Mouse (Mus musculus) forebrain, embryonic 10.5 days (tissue): ENCODE measurements around the gene Synm. TPM values are rescaled to one million over a fixed set of nuclear protein-coding genes. Genes with fewer than 3 reads are reported as not detected.
A peak's percentile ranks its signal among the peaks of the same experiment; 100 is the strongest.

Experiments used
- DNase-seq: peaks from one replicate; pipeline ENCODE4 v3.0.0-alpha.2; 2017; ENCODE audit warnings: low spot score; ENCODE audit errors: extremely low spot score
- H3K27ac ChIP-seq: fragments of 300-500 bp; sonication (generic); 2 replicates; pipeline ENCODE4 v1.5.1; 2016; ENCODE audit warnings: mild to moderate bottlenecking
- H3K27me3 ChIP-seq: fragments of 300-500 bp; sonication (generic); 2 replicates; pipeline ENCODE4 v1.6.1; 2016; ENCODE audit warnings: mild to moderate bottlenecking; ENCODE audit not compliant: poor library complexity, severe bottlenecking
- H3K36me3 ChIP-seq: fragments of 300-500 bp; sonication (generic); replicated peaks from 2 replicates; pipeline ENCODE4 v1.6.1; 2016; ENCODE audit warnings: mild to moderate bottlenecking, moderate library complexity
- H3K4me1 ChIP-seq: fragments of 300-500 bp; sonication (generic); 2 replicates; pipeline ENCODE4 v1.6.1; 2016
- H3K4me3 ChIP-seq: fragments of 300-500 bp; sonication (generic); 2 replicates; pipeline ENCODE4 v1.5.1; 2016; ENCODE audit warnings: mild to moderate bottlenecking, moderate library complexity
- H3K9me3 ChIP-seq: fragments of 300-500 bp; sonication (generic); 2 replicates; pipeline ENCODE4 v1.6.1; 2016; ENCODE audit warnings: mild to moderate bottlenecking, moderate library complexity
- WGBS: fragments of 180-500 bp; shearing (Covaris S2); methylation state at CpG from one replicate; pipeline ENCODE4 v1.1.7; 2016; 5-methylcytosine and 5-hydroxymethylcytosine counted together
- polyA plus RNA-seq: library from polyadenylated mRNA; unstranded; fragments of >200 nt; fragmentation: Nextera tagmentation; extraction: Ambion mirVana; gene quantifications from 2 replicates; pipeline ENCODE4 v1.2.1, GENCODE M21; 2016

Gene Synm
- polyA plus RNA-seq, 1 experiment from 2014 or later = 0.78 TPM

GRCm38 (mm10) chr7:67713820-67714510 lies 45.6 kb downstream of the Synm start:
- peaks cover 10% of the 10 kb centered on the region for H3K4me1 ChIP-seq
- peak overlapping the region; percentile 76 for H3K27ac ChIP-seq
- no peaks in the 10 kb centered on the region for H3K9me3 ChIP-seq
- H3K27me3 ChIP-seq = no peaks in the 10 kb centered on the region
- no peak for DNase-seq
- 66% methylated on average over 19 of the region's 19 CpGs for WGBS
- H3K36me3 ChIP-seq = peaks cover 87% of the 10 kb centered on the region
- no peak overlapping the region for H3K4me3 ChIP-seq

DNA sequence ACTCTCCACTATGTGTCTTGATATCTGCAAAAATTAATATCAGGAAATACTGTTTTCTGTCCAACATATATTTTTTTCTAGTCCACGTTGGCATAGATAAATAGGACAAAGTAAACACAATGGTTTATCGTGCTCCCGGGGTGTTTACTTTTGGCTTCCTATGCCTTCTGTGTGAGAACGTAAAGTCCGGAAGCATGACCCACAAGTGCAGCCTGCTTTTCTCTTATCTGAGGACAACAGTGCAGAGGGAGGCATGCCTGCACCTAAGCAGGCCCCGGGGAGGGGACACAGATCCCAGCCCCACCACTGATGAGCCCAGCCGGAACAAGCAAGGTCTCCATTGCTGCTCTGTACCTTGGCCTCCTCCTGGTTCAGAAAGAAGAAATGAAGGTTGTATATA lies 49.3 kb downstream of the Synm start:
- H3K27ac ChIP-seq = no peak overlapping the region
- DNase-seq = no peak
- H3K9me3 ChIP-seq = no peaks in the 10 kb centered on the region
- H3K4me3 ChIP-seq = no peak overlapping the region
- no peaks in the 10 kb centered on the region for H3K27me3 ChIP-seq
- WGBS = 89% methylated on average over 7 of the region's 7 CpGs
- peaks cover 14% of the 10 kb centered on the region for H3K4me1 ChIP-seq
- peaks cover 69% of the 10 kb centered on the region for H3K36me3 ChIP-seq

- no peak overlapping the region for H3K4me3 ChIP-seq
- DNase-seq = no peak
- H3K27me3 ChIP-seq = no peaks in the 10 kb centered on the region
- H3K9me3 ChIP-seq = no peaks in the 10 kb centered on the region
- H3K36me3 ChIP-seq = peaks cover 72% of the 10 kb centered on the region
- WGBS = 85% methylated on average over 6 of the region's 6 CpGs
- no peak overlapping the region for H3K27ac ChIP-seq
- H3K4me1 ChIP-seq = peaks cover 4% of the 10 kb centered on the region; the same call in 1 of the 2 replicates
These were observed 51.4 kb downstream of the Synm start for GRCm38 (mm10) chr7:67708160-67708559.

GRCm38 (mm10) chr7:67701252-67701914 lies 58.2 kb downstream of the Synm start:
- peaks cover 78% of the 10 kb centered on the region for H3K36me3 ChIP-seq
- 79% methylated on average over 17 of the region's 17 CpGs for WGBS
- no peak overlapping the region for H3K27ac ChIP-seq
- peaks cover 7% of the 10 kb centered on the region; the same call in 1 of the 2 replicates for H3K4me1 ChIP-seq
- H3K27me3 ChIP-seq = no peaks in the 10 kb centered on the region
- DNase-seq = no peak
- H3K9me3 ChIP-seq = no peaks in the 10 kb centered on the region
- no peak overlapping the region for H3K4me3 ChIP-seq

DNA sequence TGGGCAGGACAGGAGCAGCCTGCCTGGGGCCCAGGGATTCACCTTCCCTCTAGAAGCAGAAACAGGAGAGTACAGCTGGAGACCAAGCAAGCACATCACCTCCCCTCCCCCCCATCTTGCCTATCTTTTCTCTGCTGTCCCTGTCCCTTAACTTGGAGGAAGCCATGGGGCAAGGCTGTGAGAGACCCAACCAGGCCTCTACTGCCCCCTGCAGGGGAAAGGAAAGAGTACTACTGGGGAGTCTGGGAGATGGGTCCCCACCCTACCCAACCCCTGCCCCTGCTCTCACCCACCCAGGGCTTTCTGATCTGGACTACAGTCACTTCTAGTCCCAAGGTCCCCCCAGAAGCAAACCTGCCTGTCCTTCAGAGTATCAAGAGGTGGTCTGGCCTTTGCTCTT lies 58.7 kb downstream of the Synm start:
- DNase-seq = no peak
- Histone ChIP-seq H3K9me3 (no peaks in the 10 kb centered on the region), H3K4me1 (peaks cover 7% of the 10 kb centered on the region; the same call in 1 of the 2 replicates), H3K36me3 (peaks cover 83% of the 10 kb centered on the region), H3K27me3 (no peaks in the 10 kb centered on the region), H3K27ac (no peak overlapping the region), H3K4me3 (no peak overlapping the region)

DNA sequence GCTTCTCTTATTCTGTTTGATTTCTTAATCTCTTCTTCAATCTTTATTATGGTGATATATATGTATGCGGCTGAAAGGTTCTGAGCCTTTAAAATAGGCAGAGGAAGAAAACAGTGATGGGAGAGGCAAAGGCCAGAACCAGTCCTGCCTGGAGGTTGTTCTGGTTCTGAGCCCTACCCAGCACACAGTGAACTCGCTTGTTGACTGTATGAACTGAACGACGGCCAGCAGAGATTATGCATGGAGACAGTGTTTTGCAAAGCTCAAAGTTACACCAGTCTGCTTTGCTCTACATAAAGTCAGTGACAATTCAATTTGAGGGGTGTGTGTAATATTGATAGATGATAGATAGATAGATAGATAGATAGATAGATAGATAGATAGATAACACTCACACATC lies 60.2 kb downstream of the Synm start:
- Histone ChIP-seq H3K27me3 (no peaks in the 10 kb centered on the region), H3K4me1 (0 out of 2 replicates have a peak, but pooled peaks cover 3% of the 10 kb centered on the region), H3K27ac (no peak overlapping the region), H3K36me3 (peaks cover 78% of the 10 kb centered on the region), H3K4me3 (no peak overlapping the region), H3K9me3 (no peaks in the 10 kb centered on the region)
- 94% methylated on average over 4 of the region's 4 CpGs for WGBS
- DNase-seq = no peak

DNA sequence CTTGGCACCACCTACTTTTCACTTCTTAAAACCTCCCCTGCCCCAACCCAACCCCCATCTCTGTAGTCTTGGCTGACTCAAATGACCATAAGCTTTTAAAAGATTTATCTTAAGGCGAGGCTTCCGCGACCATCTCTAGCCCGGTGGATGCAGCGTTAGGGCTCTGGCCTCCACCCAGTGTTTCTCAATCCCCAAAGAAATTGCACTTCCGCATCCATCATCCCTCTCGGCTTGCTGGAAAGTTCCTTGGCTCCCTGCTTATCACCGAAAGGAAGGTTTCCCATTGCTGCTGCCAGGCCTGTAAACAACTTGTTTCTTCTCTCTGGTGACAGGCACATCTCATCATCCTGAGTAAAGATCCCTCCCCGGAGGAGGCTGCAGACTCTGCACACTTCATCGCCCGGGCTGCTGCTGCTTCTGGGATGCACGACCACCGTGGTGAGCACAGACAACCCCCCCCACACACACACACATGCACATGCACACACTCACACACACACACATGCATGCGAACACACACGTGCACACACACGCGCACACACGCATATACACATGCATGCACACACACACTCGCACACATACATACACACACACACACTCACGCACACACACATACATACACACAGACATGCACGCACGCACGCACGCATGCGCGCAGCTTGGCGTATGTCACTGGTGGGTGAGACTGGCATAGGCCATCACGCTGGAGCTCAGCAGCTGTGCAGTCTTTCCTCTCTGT lies 61.5 kb downstream of the Synm start:
- WGBS = 96% methylated on average over 28 of the region's 28 CpGs
- Histone ChIP-seq H3K9me3 (no peaks in the 10 kb centered on the region), H3K27me3 (no peaks in the 10 kb centered on the region), H3K4me3 (no peak overlapping the region), H3K4me1 (0 out of 2 replicates have a peak, but pooled peaks cover 3% of the 10 kb centered on the region), H3K36me3 (peaks cover 76% of the 10 kb centered on the region), H3K27ac (no peak overlapping the region)
- no peak for DNase-seq

GRCm38 (mm10) chr7:67695906-67696305 lies 63.6 kb downstream of the Synm start:
- Histone ChIP-seq H3K4me1 (0 out of 2 replicates have a peak, but pooled peaks cover 2% of the 10 kb centered on the region), H3K4me3 (no peak overlapping the region), H3K27me3 (no peaks in the 10 kb centered on the region), H3K36me3 (peaks cover 62% of the 10 kb centered on the region), H3K9me3 (no peaks in the 10 kb centered on the region), H3K27ac (no peak overlapping the region)
- WGBS = 94% methylated on average over 7 of the region's 7 CpGs
- no peak for DNase-seq

DNA sequence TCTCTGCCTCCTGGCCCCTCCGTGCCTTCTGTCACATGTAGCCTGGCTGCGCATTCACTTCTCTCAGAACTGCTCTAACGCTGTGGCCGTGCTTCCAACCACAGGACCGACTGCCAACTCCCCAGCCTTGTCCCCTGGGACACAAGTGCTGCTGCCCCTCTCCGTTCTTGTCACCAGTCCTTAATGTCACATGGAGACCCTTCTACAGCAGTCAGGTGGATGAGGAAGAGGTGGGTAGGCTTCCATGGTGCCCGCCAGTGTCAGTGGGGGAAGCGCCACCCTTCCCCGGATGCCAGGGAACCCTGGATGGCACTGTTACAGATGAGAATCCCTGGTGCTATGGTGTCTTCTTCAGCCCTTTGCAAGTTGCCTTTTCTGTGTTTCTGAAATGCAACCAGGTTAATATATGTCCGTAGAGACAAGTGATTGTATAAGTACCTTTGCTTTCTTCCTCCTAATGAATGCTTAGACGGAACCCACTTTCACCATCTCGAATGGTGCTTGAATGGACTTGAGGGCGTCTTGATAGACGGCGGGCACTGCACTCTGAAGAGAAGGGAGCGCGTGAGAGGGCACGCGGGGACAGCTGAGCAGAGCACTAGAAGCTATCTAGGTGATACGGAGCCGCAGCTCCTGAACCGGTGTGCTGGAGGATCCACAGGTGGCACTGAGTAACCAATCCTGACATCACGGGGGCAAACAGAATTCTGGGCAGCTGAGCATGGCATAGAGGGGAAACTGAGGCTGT lies 66.6 kb downstream of the Synm start:
- WGBS = 95% methylated on average over 23 of the region's 23 CpGs
- DNase-seq = no peak
- peaks cover 43% of the 10 kb centered on the region for H3K36me3 ChIP-seq
- H3K27me3 ChIP-seq = no peaks in the 10 kb centered on the region
- no peaks in the 10 kb centered on the region for H3K9me3 ChIP-seq
- no peak overlapping the region for H3K27ac ChIP-seq
- no peaks in the 10 kb centered on the region for H3K4me1 ChIP-seq
- H3K4me3 ChIP-seq = no peak overlapping the region

DNA sequence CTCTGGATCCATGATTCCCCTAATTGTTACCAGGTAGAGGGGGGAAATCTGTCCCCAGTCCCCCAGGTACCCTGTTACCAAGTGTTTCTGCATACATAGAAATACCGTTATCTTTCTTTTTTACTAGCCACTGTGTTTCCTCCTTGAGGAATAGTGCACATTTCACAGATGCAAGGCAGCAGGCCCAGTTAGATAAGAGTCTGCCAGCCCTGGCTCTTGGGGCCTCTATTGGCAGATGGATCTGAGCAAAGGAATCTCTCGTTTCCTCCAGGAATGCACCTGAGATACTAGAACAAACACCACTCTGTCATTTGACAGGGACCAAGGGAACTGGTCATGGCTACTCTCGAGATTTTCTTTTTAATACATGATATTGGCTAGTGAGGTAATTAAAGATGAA lies 67.4 kb downstream of the Synm start:
- Histone ChIP-seq H3K27ac (no peak overlapping the region), H3K9me3 (no peaks in the 10 kb centered on the region), H3K4me3 (no peak overlapping the region), H3K4me1 (no peaks in the 10 kb centered on the region), H3K27me3 (no peaks in the 10 kb centered on the region), H3K36me3 (peaks cover 38% of the 10 kb centered on the region)
- WGBS = 82% methylated on average over 3 of the region's 3 CpGs
- DNase-seq = no peak

DNA sequence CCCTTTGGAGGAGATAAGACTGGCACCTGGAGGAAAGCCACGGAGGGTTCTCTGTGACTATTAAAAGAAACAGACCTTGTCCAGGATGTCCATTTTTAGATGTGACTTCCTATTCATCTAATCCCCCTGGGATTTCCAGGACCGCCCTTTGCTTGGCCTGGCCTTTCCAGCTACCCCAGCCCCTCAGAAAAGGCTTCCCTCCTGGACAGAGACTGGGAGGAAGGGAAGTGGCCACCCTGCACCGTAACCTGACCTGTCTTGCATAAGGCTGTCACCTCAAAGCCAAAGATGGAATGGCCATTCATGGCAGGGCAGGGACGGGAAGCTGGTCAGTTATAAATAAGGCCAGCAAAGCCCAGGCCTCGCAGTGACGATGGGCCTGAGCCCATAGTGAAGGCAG lies 68.5 kb downstream of the Synm start:
- Histone ChIP-seq H3K9me3 (no peaks in the 10 kb centered on the region), H3K27ac (no peak overlapping the region), H3K27me3 (no peaks in the 10 kb centered on the region), H3K4me3 (no peak overlapping the region), H3K4me1 (no peaks in the 10 kb centered on the region), H3K36me3 (peaks cover 29% of the 10 kb centered on the region)
- 80% methylated on average over 6 of the region's 6 CpGs for WGBS
- no peak for DNase-seq

GRCm38 (mm10) chr7:67689793-67690192 lies 69.7 kb downstream of the Synm start:
- 82% methylated on average over 7 of the region's 7 CpGs for WGBS
- Histone ChIP-seq H3K4me3 (no peak overlapping the region), H3K9me3 (no peaks in the 10 kb centered on the region; the same call in 1 of the 2 replicates), H3K27ac (no peak overlapping the region), H3K27me3 (no peaks in the 10 kb centered on the region), H3K4me1 (no peaks in the 10 kb centered on the region), H3K36me3 (peaks cover 35% of the 10 kb centered on the region)
- DNase-seq = no peak
